Mouse (Mus musculus) liver, adult (tissue): ENCODE data around the gene Fancf.

Experiments
- GATA4 ChIP-seq: IDR thresholded peaks from 2 replicates; pipeline ENCODE4 v1.6.1; 2014; ENCODE audit warnings: mild to moderate bottlenecking, low read length; ENCODE audit not compliant: insufficient replicate concordance

The Fancf gene

DNA sequence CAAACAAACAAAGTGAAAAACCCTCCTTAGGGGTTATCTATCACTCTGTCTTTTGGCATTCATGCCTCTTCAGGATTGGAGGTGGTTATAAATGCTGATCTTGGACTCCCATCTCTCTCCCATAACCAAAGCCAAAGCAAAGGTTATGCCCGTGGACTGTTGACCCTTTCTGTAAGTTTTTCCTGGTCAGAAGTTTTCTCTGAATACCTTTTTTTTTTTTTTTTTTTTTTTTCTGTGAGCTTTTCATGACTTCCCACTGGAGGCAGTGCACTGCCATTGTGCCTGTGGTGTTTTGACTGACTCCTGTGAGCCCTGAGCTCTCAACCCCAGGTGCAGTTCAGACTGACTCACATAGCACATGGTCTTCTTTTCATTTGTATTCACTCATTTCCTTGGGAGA is 5.9 kb upstream of the Fancf start:
- no peak for TF ChIP-seq GATA4

DNA sequence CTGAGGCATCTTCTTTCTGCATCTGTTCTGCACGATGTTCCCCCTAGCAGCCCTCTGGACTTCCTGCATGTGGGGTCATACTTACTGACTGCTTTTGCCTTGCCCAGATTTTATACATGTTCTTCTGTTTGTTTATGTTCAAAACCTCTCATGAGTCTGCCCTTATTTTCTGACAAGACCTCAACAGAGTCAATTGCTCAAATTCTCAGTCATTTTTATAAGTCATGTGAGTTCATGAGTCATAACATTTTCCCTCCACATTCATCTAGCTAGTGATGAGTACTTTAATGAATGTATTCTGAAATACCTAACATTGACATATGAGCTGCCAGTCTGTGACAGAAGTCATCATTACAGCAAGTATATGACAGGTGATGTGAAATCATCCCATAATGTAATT is 3.3 kb upstream of the Fancf start:
- no peak for TF ChIP-seq GATA4

DNA sequence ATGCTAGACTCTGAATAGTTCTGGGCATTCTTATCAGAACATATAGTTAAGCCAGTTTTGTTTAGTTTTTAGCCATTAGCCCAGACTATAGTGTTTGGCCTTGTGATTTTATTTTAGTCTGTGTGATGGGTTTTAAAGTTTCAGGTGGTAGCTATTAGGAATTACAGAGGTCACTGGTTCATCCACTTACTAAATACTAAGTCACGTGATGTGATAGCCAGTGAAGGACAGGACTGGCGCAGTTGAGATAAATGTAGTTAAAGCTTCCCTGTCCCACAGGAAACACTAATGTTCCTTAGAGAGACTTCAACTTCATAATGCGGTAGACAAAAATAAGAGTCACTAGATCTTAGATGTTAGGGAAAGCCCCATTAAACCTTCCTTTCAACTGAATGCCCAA is 775 bp upstream of the Fancf start:
- TF ChIP-seq GATA4, result no peak

DNA sequence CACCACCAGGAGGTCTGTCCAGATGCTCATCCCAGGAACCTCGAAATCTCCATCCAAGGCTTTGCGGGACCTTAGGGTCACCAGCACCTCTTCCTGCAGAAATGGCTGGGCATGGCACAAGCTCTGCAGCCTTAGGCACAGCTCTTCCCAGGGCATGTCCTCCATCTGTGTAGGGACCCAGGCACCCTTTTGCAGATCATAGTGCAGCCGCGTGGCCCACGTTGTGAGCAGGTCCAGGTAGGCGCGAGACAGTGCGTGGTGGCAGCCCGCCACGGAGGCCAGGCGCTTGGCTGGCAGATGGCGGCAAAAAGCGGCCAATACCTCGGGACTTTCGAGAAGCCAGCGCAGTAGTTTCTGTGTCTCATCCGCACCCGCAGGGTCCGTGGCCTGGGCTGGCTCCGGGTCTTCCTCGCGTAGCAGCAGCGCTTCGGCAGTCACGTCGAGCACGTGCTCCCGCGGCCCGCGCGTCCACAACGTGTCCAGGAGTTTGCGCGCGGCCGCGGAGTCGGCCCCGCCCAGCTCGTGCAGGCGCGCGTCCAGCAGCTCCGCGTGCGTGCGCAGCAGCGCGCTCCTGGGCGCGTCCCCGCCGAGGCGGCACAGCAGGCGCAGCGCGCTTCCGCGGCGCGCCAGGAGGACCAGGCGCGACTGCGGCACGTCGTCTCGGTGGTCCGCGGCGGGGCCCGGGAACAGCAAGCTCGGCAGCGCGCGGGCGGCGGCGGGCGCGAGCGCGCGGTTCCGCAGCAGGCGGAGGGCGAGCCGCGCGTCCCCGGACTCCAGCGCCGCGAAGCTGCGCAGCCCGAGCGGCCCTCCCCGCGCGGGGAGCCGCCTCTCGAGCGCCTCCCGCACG is 594 bp downstream of the Fancf start, which contains the start of gene Gas2:
Gene Gas2, plus strand, starts transcription at position 766 of the 847 bp plus-strand sequence.
- TF ChIP-seq GATA4, result no peak

DNA sequence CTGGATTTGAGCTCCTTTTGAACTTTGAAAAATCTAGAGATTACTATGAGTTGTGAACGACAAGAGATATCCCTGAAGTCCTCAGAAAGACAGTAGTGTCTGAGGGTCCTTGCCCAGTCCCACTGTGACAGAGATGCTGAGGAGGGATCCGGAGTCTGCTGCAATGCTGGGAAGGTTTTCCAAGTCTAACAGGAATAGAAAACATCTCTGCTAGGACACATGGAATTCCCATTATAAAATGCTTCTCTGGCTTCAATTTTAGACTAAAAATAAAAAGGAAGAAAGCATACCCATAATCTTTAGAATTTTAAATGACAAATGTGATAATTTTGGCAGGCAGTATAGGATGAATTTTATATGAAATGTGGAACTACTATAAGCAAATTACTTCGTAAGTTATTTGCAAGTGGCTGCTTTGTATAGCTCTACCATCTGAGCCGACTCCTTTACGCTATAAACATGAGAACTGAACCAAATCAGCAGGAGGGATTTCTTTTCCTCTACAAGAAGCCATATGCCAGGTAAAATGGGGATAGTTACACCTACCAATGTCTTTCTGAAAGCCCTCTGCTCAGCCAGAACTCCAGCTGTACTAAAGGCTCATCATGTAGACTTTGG is 10.1 kb downstream of the Fancf start:
- no peak for TF ChIP-seq GATA4

DNA sequence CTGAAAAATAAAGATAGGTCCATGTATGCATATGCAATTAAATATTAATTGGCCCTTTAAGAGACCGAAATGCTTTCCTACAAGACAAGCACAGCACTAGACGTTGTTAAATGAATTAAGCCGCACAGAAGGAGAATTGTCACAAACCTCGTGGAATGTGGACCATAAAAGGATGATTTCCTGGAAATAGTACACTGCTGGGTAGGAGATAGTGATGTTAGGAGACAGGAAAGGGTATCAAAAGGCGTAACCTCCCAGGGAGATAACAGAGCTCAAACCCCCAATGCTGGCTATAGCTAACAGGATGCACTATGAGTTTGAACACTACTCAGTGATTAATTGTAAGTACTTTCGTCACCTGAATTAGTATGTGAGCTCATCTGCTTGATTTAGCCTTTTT is 11.2 kb downstream of the Fancf start:
- no peak for TF ChIP-seq GATA4

DNA sequence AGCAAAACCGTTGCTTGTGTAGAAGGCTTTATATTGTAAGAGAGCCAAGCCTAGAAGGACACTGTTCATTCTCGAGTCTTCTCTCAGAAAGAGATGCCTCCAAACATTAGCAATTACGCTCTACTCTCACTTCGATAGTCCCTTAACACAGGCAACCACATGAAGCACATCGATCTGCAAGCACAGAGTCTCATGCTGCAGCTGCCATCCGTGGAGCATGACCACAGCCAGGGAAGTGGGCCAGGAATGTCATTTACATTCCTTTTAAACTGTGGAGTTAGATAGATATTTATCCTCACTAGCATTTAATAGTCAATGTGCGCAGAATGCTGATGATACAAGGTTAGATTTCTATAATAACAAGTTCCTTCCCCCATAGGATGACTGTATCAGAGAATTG is 21.6 kb downstream of the Fancf start:
- no peak for TF ChIP-seq GATA4

DNA sequence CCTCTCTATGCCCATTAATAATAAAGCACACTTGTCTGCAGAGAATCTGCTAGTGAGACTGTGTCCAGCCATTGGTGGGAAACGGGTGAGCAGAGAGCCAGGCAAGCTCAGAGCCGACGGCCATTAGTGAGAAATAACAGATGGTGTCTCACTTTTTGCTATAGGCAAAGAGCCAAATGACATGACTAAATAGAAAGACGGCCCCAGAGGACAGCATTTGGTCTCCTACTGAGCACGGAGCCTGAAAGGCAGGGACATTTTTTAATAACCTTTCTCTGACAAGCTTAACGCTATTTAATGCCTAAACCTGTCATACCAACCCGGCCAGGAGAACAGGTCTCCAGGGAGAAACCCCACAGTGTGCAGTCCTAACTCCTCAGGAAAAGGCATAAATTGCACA is 30.1 kb downstream of the Fancf start:
- no peak for TF ChIP-seq GATA4

DNA sequence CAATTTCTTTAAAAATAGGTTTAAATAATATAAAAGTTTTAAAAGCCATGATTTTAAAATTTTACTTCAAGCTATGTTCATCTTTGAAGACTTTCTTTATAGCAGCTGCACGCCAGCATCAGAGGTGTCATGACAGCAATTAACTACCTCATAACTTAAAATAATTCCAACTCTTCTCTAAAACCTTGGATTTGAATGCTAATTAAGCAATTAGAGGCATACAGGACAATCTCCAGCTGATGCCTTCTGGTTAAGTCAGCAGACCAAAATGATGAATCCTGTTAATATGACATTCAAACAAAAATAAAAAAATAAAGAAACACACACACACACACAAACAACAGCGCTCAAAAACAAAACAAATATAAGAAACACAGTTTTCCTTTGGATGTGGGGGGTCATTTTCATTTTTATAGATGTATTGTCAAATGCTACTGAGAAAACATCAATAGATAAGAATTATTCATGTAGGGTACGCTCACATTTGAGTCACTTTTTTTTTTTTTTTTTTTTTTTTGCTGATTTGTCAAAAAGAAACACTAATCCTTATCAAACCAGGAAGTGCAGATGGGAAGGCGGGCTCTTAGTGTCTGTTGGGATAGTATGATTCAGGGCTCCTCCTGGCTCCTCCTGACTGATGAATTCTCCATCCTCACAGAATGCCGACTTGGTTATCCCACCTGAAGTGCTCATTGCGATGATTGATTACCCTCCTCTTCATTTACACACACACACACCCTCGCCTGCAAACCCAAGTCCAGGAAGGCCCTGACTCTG is 38.3 kb downstream of the Fancf start:
- no peak for TF ChIP-seq GATA4

DNA sequence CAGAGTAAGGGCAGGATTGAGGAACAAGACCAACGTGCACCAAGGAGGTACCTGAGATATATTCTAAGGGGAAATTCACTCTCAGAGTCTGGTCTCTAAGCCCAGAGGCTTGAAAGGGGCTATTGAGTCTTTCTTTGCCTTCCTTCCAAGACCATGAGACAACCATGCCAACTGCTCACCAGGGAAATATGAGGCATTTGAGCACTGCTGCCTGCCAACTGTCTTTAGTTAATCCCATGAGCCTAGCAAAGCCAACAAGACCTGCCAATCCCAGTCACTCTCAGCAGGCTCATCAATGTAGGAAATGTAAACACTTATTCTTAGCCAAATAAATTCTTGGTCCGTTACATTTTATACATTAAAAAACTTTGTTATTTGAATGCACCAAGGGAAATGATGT is 40.6 kb downstream of the Fancf start:
- TF ChIP-seq GATA4, result no peak

DNA sequence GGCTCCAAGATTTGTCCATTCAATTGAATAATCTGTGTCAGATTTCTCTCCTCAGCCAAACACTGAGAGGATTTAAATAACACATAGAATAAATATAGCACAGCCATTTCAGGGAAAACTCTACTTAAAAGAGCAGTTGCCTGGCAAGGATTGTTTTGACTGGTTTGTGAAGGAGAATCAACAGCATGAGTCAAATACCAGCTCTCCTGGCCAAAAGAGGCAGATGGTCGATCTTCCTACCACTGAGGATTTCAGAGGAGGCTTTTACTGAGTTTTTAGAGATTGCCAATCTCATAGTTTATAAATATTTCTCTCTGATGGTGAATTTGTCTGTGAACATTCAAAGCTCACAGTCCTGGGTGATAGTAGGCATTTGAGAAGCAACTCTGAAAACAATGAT is 42.2 kb downstream of the Fancf start:
- TF ChIP-seq GATA4, result no peak

DNA sequence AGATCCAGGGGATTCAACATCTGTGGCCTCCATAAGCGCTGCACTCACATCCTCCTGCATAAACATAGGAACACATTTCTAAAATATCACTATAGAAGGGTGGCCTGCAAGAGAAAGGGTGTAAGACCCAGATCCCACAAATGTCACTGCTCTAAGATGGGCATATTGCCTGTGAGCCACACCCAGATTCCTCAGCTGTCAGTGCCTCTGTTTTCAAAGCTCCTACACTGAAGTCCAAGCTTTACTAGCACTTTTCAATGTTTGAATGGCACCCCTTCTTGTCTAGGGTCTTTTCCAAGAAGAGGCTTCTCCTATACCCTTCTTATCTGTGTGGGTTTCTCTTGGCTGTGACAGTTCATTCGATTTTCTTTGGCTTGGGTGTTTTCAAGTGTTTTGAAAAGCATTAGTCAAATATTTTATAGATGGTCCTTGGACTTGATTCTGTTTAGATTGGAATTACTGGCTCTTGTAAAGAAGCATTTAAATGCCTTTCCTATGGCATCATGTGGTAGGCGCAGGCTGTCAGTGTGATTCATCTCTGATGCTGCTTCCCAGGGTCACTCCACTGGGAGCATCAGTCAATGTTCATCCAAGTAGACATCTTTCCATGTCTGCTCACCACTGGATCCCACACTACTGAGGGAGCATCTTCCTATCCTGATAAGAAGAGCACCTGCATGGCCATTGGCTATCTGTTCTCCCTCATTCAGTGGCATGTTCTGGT is 43.7 kb downstream of the Fancf start:
- no peak for TF ChIP-seq GATA4

DNA sequence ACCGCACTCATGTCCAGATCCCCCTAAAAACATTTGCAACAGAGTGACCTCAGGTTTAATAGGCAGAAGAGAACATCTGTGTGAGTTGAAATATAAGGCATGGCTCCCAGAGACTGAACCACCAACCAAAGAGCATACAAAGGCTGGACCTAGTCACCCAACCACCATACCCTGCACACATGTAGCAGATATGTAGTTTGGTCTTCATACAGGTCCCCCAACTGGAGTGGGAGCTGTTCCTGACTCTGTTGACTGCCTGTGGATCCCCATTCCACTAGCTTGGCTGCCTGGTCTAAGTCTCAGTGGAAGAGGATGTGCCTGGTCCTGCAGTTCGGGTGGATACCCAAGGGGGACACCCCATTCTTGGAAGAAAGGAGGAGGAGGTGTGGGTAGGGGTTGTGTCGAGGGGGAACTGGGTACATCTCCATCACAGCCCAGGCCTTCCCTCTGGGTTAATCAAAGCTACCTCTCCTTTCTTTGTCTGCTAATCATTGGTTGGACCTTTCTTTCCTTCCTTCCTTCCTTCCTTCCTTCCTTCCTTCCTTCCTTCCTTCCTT is 45.7 kb downstream of the Fancf start:
- TF ChIP-seq GATA4, result no peak

DNA sequence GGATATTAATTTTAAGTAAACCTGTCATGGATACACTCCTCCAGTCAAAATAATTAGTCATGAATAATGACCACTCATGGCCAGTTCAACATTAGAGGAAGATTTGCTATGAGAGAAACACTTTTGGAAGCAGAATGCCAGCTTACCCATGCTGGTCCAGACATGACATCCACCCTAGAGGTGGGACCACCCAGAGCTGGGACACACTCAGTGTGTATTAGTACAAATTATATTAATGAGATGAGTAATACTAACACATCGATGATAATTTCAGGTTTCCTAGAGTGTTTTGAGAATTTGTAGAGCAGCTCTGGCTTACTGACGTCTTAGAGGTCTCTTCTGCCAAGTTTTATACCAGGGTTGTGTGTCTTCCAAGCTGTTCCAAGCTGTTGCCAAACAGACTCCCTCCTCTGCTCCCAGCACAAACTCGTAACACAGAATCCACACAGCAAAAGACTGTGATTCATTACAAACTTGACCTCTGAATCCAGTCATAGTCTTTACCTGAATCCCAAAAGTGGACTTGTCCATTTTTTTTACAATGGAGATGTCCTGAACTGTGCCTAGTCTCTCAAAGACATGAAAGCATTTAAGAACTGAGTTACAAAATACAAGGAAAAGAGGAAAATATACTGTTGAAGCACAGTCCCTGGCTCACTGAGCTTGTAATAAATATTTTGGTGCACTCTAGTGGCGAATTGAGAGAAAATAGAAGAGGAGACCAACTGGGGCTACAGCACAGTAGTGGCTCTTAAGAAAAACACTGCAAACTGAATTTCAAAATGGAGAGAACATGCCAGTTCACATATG is 46.4 kb downstream of the Fancf start:
- TF ChIP-seq GATA4, result no peak
